Mouse (Mus musculus) midbrain, embryonic 13.5 days (tissue): Measurements from ENCODE around the gene Olfr583. TPM values are rescaled to one million over a fixed set of nuclear protein-coding genes. Genes with fewer than 3 reads are reported as not detected.

ENCODE experiments used
- ATAC-seq: fragments of 200-750 bp; cut with Nextera tagmentation; 2 replicates; pipeline ENCODE4 v1.8.0; 2017; ENCODE audit warnings: mild to moderate bottlenecking, moderate TSS enrichment, moderate library complexity
- H3K27ac ChIP-seq: fragments of 300-500 bp; sonication (generic); 2 replicates; pipeline ENCODE4 v1.5.1; 2015; ENCODE audit warnings: inconsistent platforms, mild to moderate bottlenecking, moderate library complexity
- H3K27me3 ChIP-seq: fragments of 300-500 bp; sonication (generic); 2 replicates; pipeline ENCODE4 v1.6.1; 2015; ENCODE audit warnings: mild to moderate bottlenecking, inconsistent platforms
- H3K36me3 ChIP-seq: fragments of 300-500 bp; sonication (generic); 2 replicates; pipeline ENCODE4 v1.6.1; 2015; ENCODE audit warnings: mild to moderate bottlenecking, inconsistent platforms
- H3K4me1 ChIP-seq: fragments of 300-500 bp; sonication (generic); replicated peaks from 2 replicates; pipeline ENCODE4 v1.6.1; 2015; ENCODE audit warnings: inconsistent platforms
- H3K4me2 ChIP-seq: fragments of 300-500 bp; sonication (generic); replicated peaks from 2 replicates; pipeline ENCODE4 v1.6.1; 2015; ENCODE audit warnings: moderate library complexity, mild to moderate bottlenecking, inconsistent platforms
- H3K4me3 ChIP-seq: fragments of 300-500 bp; sonication (generic); replicated peaks from 2 replicates; pipeline ENCODE4 v1.5.1; 2015; ENCODE audit warnings: mild to moderate bottlenecking, inconsistent platforms
- H3K9ac ChIP-seq: fragments of 300-500 bp; sonication (generic); replicated peaks from 2 replicates; pipeline ENCODE4 v1.6.1; 2015; ENCODE audit warnings: mild to moderate bottlenecking, inconsistent platforms
- H3K9me3 ChIP-seq: fragments of 300-500 bp; sonication (generic); 2 replicates; pipeline ENCODE4 v1.6.1; 2016; ENCODE audit warnings: mild to moderate bottlenecking, inconsistent platforms
- WGBS: fragments of 180-500 bp; shearing (Covaris S2); methylation state at CpG from one replicate; pipeline ENCODE4 v1.1.7; 2015; 5-methylcytosine and 5-hydroxymethylcytosine counted together
- polyA plus RNA-seq: library from polyadenylated mRNA; unstranded; fragments of >200 nt; fragmentation: Nextera tagmentation; extraction: Ambion mirVana; gene quantifications from 2 replicates; pipeline ENCODE4 v1.2.1, GENCODE M21; 2015

Gene Olfr583
- polyA plus RNA-seq, result not detected in 2 replicates

DNA sequence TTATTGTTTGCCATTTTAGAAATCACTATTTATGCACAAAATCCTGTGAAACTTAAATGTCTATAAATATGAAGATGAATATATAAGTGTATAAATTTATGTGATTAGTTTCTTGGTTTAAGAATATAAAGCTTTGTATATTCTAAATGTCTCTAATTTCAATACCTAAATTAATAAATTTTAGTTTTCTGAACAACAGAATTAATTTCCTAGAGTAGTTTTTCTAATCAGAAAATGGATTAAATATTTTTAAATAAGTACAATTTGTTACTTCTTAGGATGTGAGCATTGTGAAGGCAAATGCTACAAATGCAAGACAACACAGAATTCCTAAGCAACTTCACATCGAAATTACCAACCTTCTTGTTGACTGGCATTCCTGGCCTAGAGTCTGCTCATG, at the start of gene Olfr583:
Gene Olfr583 (plus strand): TSS at position 301 of the 400 bp plus-strand sequence.
- no peaks in the 10 kb centered on the region for H3K36me3 ChIP-seq
- H3K9ac ChIP-seq, result no peak within 1 kb of the TSS
- WGBS, result 91% methylated on average over 1 of the region's 1 CpGs
- no peaks in the 10 kb centered on the region for H3K4me1 ChIP-seq
- no peaks in the 10 kb centered on the region for H3K9me3 ChIP-seq
- ATAC-seq, result no peak
- H3K4me2 ChIP-seq, result no peak within 1 kb of the TSS
- no peak within 1 kb of the TSS for H3K4me3 ChIP-seq
- H3K27ac ChIP-seq, result no peak within 1 kb of the TSS
- no peaks in the 10 kb centered on the region for H3K27me3 ChIP-seq

DNA sequence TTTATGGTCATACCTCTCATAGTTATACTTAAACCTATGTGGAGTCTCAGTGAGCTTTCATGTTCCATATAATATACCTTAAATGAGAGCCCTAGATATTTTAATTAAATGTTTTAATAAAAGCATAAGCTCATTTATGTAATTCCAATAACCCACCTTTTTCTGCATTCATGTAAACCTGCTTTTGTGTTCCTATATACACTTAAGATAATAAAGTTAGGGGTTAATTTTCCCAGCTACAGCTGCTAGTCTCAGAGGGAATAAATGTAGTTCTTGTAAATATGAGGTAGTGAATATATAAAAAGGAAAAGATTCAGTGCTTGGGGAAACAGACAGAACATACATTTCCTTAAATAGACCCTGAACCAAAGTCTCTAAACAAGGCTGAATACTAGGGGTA, 13.4 kb upstream of the Olfr583 start, which contains the start of gene Olfr582:
Gene Olfr582 (plus strand): TSS at position 301 of the 400 bp plus-strand sequence.
- H3K4me3 ChIP-seq, result no peak within 1 kb of the TSS
- H3K9ac ChIP-seq, result no peak within 1 kb of the TSS
- no peaks in the 10 kb centered on the region for H3K4me1 ChIP-seq
- no peak for ATAC-seq
- H3K4me2 ChIP-seq, result no peak within 1 kb of the TSS
- H3K27ac ChIP-seq, result no peak within 1 kb of the TSS
- no peaks in the 10 kb centered on the region for H3K36me3 ChIP-seq
- H3K9me3 ChIP-seq, result no peaks in the 10 kb centered on the region
- no peaks in the 10 kb centered on the region for H3K27me3 ChIP-seq

DNA sequence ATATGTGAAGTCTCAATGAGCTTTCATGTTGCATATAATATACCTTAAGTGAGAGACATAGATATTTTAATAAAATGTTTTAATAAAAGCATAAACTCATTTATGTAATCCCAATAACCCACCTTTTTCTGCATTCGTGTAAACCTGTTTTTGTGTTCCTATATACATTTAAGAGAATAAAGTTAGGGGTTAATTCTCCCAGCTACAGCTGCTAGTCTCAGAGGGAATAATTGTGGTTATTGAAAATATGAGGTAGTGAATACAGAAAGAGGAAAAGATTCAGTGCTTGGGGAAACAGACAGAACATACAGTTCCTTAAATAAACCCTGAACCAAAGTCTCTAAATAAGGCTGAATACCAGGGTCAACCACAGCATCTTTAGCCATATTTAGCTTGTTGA, 30.5 kb downstream of the Olfr583 start, which contains the start of gene Olfr584:
Gene Olfr584 (plus strand): TSS at position 301 of the 400 bp plus-strand sequence.
- ATAC-seq, result no peak
- no peaks in the 10 kb centered on the region for H3K27me3 ChIP-seq
- no peak within 1 kb of the TSS for H3K4me2 ChIP-seq
- no peaks in the 10 kb centered on the region for H3K9me3 ChIP-seq
- WGBS, result 91% methylated on average over 1 of the region's 1 CpGs
- no peak within 1 kb of the TSS for H3K9ac ChIP-seq
- no peaks in the 10 kb centered on the region for H3K36me3 ChIP-seq
- no peak within 1 kb of the TSS for H3K4me3 ChIP-seq
- H3K27ac ChIP-seq, result no peak within 1 kb of the TSS
- no peaks in the 10 kb centered on the region for H3K4me1 ChIP-seq

DNA sequence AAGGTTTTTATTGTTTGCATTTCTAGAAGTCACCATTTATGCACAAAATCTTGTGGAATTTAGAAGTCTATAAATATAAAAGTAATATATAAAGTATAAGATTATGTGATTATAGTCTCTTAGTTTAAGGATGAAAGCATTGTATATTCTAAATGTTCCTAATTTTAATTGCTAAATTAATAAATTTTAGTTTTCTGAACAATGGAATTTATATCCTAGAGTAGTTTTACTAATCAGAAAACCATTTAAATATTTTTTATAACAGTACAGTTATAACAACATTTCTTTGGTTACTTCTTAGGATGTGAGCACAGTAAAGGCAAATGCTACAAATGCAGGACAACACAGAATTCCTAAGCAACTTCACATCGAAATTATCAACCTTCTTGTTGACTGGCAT, 46.3 kb downstream of the Olfr583 start, which contains the start of gene Olfr585:
Gene Olfr585 (plus strand): TSS at position 301 of the 400 bp plus-strand sequence.
- 89% methylated on average over 1 of the region's 1 CpGs for WGBS
- no peak within 1 kb of the TSS for H3K4me2 ChIP-seq

More for the DNA sequence above, 46.3 kb downstream of the Olfr583 start, which contains the start of gene Olfr585:
- Histone ChIP-seq H3K9ac (no peak within 1 kb of the TSS), H3K36me3 (no peaks in the 10 kb centered on the region), H3K4me3 (no peak within 1 kb of the TSS), H3K27me3 (no peaks in the 10 kb centered on the region), H3K9me3 (no peaks in the 10 kb centered on the region), H3K27ac (no peak within 1 kb of the TSS), H3K4me1 (no peaks in the 10 kb centered on the region)
- ATAC-seq, result no peak

Other genes with a start within 250 kb of the Olfr583 start
- not detected in 2 replicates for gene Olfr564, start 247.8 kb upstream of the Olfr583 start, polyA plus RNA-seq
- gene Olfr566, start 192.5 kb upstream of the Olfr583 start, polyA plus RNA-seq, result not detected in 2 replicates
- not detected in 2 replicates for gene Olfr568, start 174.2 kb upstream of the Olfr583 start, polyA plus RNA-seq
- gene Olfr569, start 160.4 kb upstream of the Olfr583 start, polyA plus RNA-seq, result not detected in 2 replicates
- gene Olfr570, start 156.7 kb upstream of the Olfr583 start, polyA plus RNA-seq, result not detected in 2 replicates
- gene Olfr571, start 133.8 kb upstream of the Olfr583 start, polyA plus RNA-seq, result not detected in 2 replicates
- gene Olfr572, start 126.9 kb upstream of the Olfr583 start, polyA plus RNA-seq, result not detected in 2 replicates
- gene Olfr573-ps1, start 108.7 kb upstream of the Olfr583 start, polyA plus RNA-seq, result not detected in 2 replicates
- not detected in 2 replicates for gene Olfr574, start 102.8 kb upstream of the Olfr583 start, polyA plus RNA-seq
- gene Olfr575, start 92.5 kb upstream of the Olfr583 start, polyA plus RNA-seq, result not detected in 2 replicates
- not detected in 2 replicates for gene Olfr576, start 88.6 kb upstream of the Olfr583 start, polyA plus RNA-seq
- not detected in 2 replicates for gene Olfr577, start 75.4 kb upstream of the Olfr583 start, polyA plus RNA-seq
- gene Olfr578, start 62.0 kb upstream of the Olfr583 start, polyA plus RNA-seq, result not detected in 2 replicates
- not detected in 2 replicates for gene Olfr582, start 13.3 kb upstream of the Olfr583 start, polyA plus RNA-seq
- gene Olfr584, start 30.6 kb downstream of the Olfr583 start, polyA plus RNA-seq, result not detected in 2 replicates
- gene Olfr585, start 46.4 kb downstream of the Olfr583 start, polyA plus RNA-seq, result not detected in 2 replicates
- gene Olfr586, start 74.3 kb downstream of the Olfr583 start, polyA plus RNA-seq, result not detected in 2 replicates
- not detected in 2 replicates for gene Olfr588-ps1, start 89.6 kb downstream of the Olfr583 start, polyA plus RNA-seq
- not detected in 2 replicates for gene Olfr589, start 105.1 kb downstream of the Olfr583 start, polyA plus RNA-seq
- gene Olfr591, start 127.0 kb downstream of the Olfr583 start, polyA plus RNA-seq, result not detected in 2 replicates
- gene Olfr592, start 133.5 kb downstream of the Olfr583 start, polyA plus RNA-seq, result not detected in 2 replicates
- not detected in 2 replicates for gene Olfr593, start 160.6 kb downstream of the Olfr583 start, polyA plus RNA-seq
- not detected in 2 replicates for gene Olfr594, start 165.7 kb downstream of the Olfr583 start, polyA plus RNA-seq
- not detected in 2 replicates for gene Usp17ld, start 201.2 kb downstream of the Olfr583 start, polyA plus RNA-seq